In genomic region chr1:166016306-166016705, GRCm38 (mm10) we compare ENCODE assay signal across 14 mouse cellular contexts. TPM values are rescaled to one million over a fixed set of nuclear protein-coding genes. Genes with fewer than 3 reads are reported as not detected.
DNase-seq lines count a peak whose midpoint lies in the region; ATAC-seq and TF ChIP-seq lines count a peak whose summit lies in the region.
"Had no signal": no experiment of that assay in that cellular context is flagged by ENCODE, and none has a peak within 500 bp of the region (broad histone marks: within the 10 kb centered on the region; RNA-seq: fewer than 3 reads in every experiment).

No protein-coding gene starts in this region.

- ATAC-seq in hematopoietic stem cell, adult 5-6 weeks (replicated peaks in 1 of 2; ENCODE audit: insufficient read depth in 1 of 2, low FRiP score in 2 of 2, low TSS enrichment in 1 of 2, low read depth in 1 of 2, poor library complexity in 2 of 2, severe bottlenecking in 2 of 2) = peak; percentile 83 to 92
- no peak for ATAC-seq in intestine, postnatal 0 days

- H3K9me3 ChIP-seq in intestine, postnatal 0 days (ENCODE audit: control insufficient read depth) = no peaks in the 10 kb centered on the region
- H3K9me3 ChIP-seq: heart, embryonic 13.5 days; kidney, embryonic 15.5 days had no signal

- no peaks in the 10 kb centered on the region for H3K36me3 ChIP-seq in thymus, adult 2 months (ENCODE audit: control insufficient read depth, insufficient read depth, low read length)
- H3K36me3 ChIP-seq in intestine, postnatal 0 days (ENCODE audit: control insufficient read depth, insufficient read depth) = no peaks in the 10 kb centered on the region
- H3K36me3 ChIP-seq: heart, embryonic 13.5 days; kidney, embryonic 15.5 days had no signal

- TF ChIP-seq POLR2A in thymus, adult 2 months (IDR thresholded peaks at IDR 0.05; ENCODE audit: control insufficient read depth, extremely low read depth, insufficient read depth, low read length, poor library complexity) = no peak

- H3K4me3 ChIP-seq in thymus, adult 2 months (ENCODE audit: control insufficient read depth, insufficient read depth, low read length) = no peak overlapping the region
- H3K4me3 ChIP-seq in intestine, postnatal 0 days (ENCODE audit: low read depth, low read length) = no peak overlapping the region
- H3K4me3 ChIP-seq: heart, embryonic 13.5 days; kidney, embryonic 15.5 days had no signal

- H3K27ac ChIP-seq in thymus, adult 2 months (ENCODE audit: control insufficient read depth, insufficient read depth, low read length) = peak overlapping the region; percentile 97
- no peak overlapping the region for H3K27ac ChIP-seq in intestine, postnatal 0 days (ENCODE audit: low read depth, low read length)
- H3K27ac ChIP-seq: heart, embryonic 13.5 days; kidney, embryonic 15.5 days had no signal

- no peak for TF ChIP-seq CTCF in thymus, adult 2 months (IDR thresholded peaks at IDR 0.05; ENCODE audit: borderline replicate concordance, control insufficient read depth, extremely low read depth, insufficient read depth, low read length, poor library complexity)
- TF ChIP-seq CTCF in intestine, postnatal 0 days (IDR thresholded peaks at IDR 0.05; ENCODE audit: low read depth) = no peak

- no peak overlapping the region for H3K9ac ChIP-seq in intestine, postnatal 0 days (ENCODE audit: low read depth, low read length)
- H3K9ac ChIP-seq: heart, embryonic 13.5 days; kidney, embryonic 15.5 days; lung, embryonic 14.5 days had no signal

- peaks cover 10% of the 10 kb centered on the region for H3K4me1 ChIP-seq in thymus, adult 2 months (replicated peaks; ENCODE audit: control insufficient read depth, insufficient read depth, low read length)
- no peaks in the 10 kb centered on the region for H3K4me1 ChIP-seq in intestine, postnatal 0 days (replicated peaks; ENCODE audit: control insufficient read depth, insufficient read depth, low read length)
- H3K4me1 ChIP-seq: heart, embryonic 13.5 days; kidney, embryonic 15.5 days had no signal

- no peaks in the 10 kb centered on the region for H3K27me3 ChIP-seq in thymus, adult 2 months (ENCODE audit: control insufficient read depth, insufficient read depth, low read length)
- H3K27me3 ChIP-seq in intestine, postnatal 0 days (replicated peaks; ENCODE audit: control insufficient read depth, insufficient read depth, low read length) = no peaks in the 10 kb centered on the region
- H3K27me3 ChIP-seq: heart, embryonic 13.5 days; kidney, embryonic 15.5 days had no signal

- DNase-seq in spleen, postnatal 36 days (ENCODE audit: low spot score in 2 of 2) = peak; percentile 10 to 29
- DNase-seq in spleen, postnatal 4 days (ENCODE audit: low spot score in 2 of 2) = no peak
- peak; percentile 58 for DNase-seq in thymus, adult 2 months
- DNase-seq in layer of hippocampus, adult 9-11 months = no peak
- no peak for DNase-seq in neural tube, embryonic 10.5 days (ENCODE audit: extremely low spot score, low spot score)
- DNase-seq: cerebellum, postnatal 25 days; gastrocnemius, postnatal 10 days; heart, postnatal 4 days; liver; lung, embryonic 14.5 days had no signal

- H3K4me2 ChIP-seq in intestine, postnatal 0 days (replicated peaks; ENCODE audit: low read depth) = no peak overlapping the region
- H3K4me2 ChIP-seq: heart, embryonic 13.5 days; kidney, embryonic 15.5 days; lung, embryonic 14.5 days had no signal

- 0% methylated on average over 4 of the region's 4 CpGs for WGBS in thymus, adult 2 months
- 40% methylated on average over 4 of the region's 4 CpGs for WGBS in intestine, postnatal 0 days

RNA-seq across cellular contexts. Expression of gene Pou2f1, which starts 13.8 kb away (rescaled TPM):
- total RNA-seq in hematopoietic stem cell, adult 5-6 weeks (2017) = 22.8 and 24.2 TPM in 2 replicates
- 39.7 and 53.4 TPM in 2 replicates for polyA plus RNA-seq in thymus, adult 2 months (2012; rRNA removed)
- polyA plus RNA-seq in intestine, postnatal 0 days (2015; fragmentation: Nextera tagmentation; extraction: Ambion mirVana) = 6.1 and 6.9 TPM in 2 replicates

Comparison
In these comparisons a context has a peak if more than half of its experiments do, and no peak if none do; other contexts are left out.
1. DNase-seq: peak in spleen, postnatal 36 days (2 of 2) and thymus, adult 2 months (single experiment); none in spleen, postnatal 4 days (0 of 2), layer of hippocampus, adult 9-11 months (single experiment) and neural tube, embryonic 10.5 days (single experiment).